Mouse (Mus musculus) forebrain, embryonic 10.5 days (tissue): ENCODE data around the gene Rab11fip5. TPM values are rescaled to one million over a fixed set of nuclear protein-coding genes. Genes with fewer than 3 reads are reported as not detected.

Experiments used
- DNase-seq: peaks from one replicate; pipeline ENCODE4 v3.0.0-alpha.2; 2017; ENCODE audit warnings: low spot score; ENCODE audit errors: extremely low spot score
- H3K27ac ChIP-seq: fragments of 300-500 bp; sonication (generic); 2 replicates; pipeline ENCODE4 v1.5.1; 2016; ENCODE audit warnings: mild to moderate bottlenecking
- H3K27me3 ChIP-seq: fragments of 300-500 bp; sonication (generic); 2 replicates; pipeline ENCODE4 v1.6.1; 2016; ENCODE audit warnings: mild to moderate bottlenecking; ENCODE audit not compliant: poor library complexity, severe bottlenecking
- H3K36me3 ChIP-seq: fragments of 300-500 bp; sonication (generic); replicated peaks from 2 replicates; pipeline ENCODE4 v1.6.1; 2016; ENCODE audit warnings: mild to moderate bottlenecking, moderate library complexity
- H3K4me1 ChIP-seq: fragments of 300-500 bp; sonication (generic); 2 replicates; pipeline ENCODE4 v1.6.1; 2016
- H3K4me3 ChIP-seq: fragments of 300-500 bp; sonication (generic); 2 replicates; pipeline ENCODE4 v1.5.1; 2016; ENCODE audit warnings: mild to moderate bottlenecking, moderate library complexity
- H3K9me3 ChIP-seq: fragments of 300-500 bp; sonication (generic); 2 replicates; pipeline ENCODE4 v1.6.1; 2016; ENCODE audit warnings: mild to moderate bottlenecking, moderate library complexity
- WGBS: fragments of 180-500 bp; shearing (Covaris S2); methylation state at CpG from one replicate; pipeline ENCODE4 v1.1.7; 2016; 5-methylcytosine and 5-hydroxymethylcytosine counted together
- polyA plus RNA-seq: library from polyadenylated mRNA; unstranded; fragments of >200 nt; fragmentation: Nextera tagmentation; extraction: Ambion mirVana; gene quantifications from 2 replicates; pipeline ENCODE4 v1.2.1, GENCODE M21; 2016

Gene Rab11fip5
- 2.5 and 3.1 TPM in 2 replicates for polyA plus RNA-seq

GRCm38 (mm10) chr6:85373951-85374733 lies at the start of gene Rab11fip5:
Rab11fip5 (minus strand) TSS chr6:85374634.
- peak within 1 kb of the TSS; percentile 82 for H3K4me3 ChIP-seq
- WGBS: 2% methylated on average over 78 of the region's 80 CpGs
- peaks cover 25% of the 10 kb centered on the region for H3K4me1 ChIP-seq
- peak within 1 kb of the TSS; percentile 77 for H3K27ac ChIP-seq
- peaks cover 85% of the 10 kb centered on the region for H3K27me3 ChIP-seq
- peak; percentile 24 for DNase-seq
- H3K9me3 ChIP-seq: no peaks in the 10 kb centered on the region
- no peaks in the 10 kb centered on the region for H3K36me3 ChIP-seq

GRCm38 (mm10) chr6:85423836-85424379 lies 49.5 kb upstream of the Rab11fip5 start, which contains the start of gene Noto:
Noto (plus strand) TSS chr6:85423886.
- H3K27ac ChIP-seq: no peak within 1 kb of the TSS
- H3K36me3 ChIP-seq: no peaks in the 10 kb centered on the region
- WGBS: 13% methylated on average over 28 of the region's 28 CpGs
- DNase-seq: peak; percentile 21
- peak within 1 kb of the TSS; percentile 18; the same call in 1 of the 2 replicates for H3K4me3 ChIP-seq
- H3K4me1 ChIP-seq: peaks cover 16% of the 10 kb centered on the region
- H3K9me3 ChIP-seq: no peaks in the 10 kb centered on the region
- H3K27me3 ChIP-seq: peaks cover 62% of the 10 kb centered on the region

GRCm38 (mm10) chr6:85419150-85419549 lies 44.7 kb upstream of the Rab11fip5 start:
- Histone ChIP-seq H3K4me3 (no peak overlapping the region), H3K27me3 (peaks cover 28% of the 10 kb centered on the region), H3K36me3 (no peaks in the 10 kb centered on the region), H3K9me3 (no peaks in the 10 kb centered on the region), H3K4me1 (peaks cover 16% of the 10 kb centered on the region), H3K27ac (no peak overlapping the region)
- WGBS: 91% methylated on average over 2 of the region's 2 CpGs
- DNase-seq: no peak

DNA sequence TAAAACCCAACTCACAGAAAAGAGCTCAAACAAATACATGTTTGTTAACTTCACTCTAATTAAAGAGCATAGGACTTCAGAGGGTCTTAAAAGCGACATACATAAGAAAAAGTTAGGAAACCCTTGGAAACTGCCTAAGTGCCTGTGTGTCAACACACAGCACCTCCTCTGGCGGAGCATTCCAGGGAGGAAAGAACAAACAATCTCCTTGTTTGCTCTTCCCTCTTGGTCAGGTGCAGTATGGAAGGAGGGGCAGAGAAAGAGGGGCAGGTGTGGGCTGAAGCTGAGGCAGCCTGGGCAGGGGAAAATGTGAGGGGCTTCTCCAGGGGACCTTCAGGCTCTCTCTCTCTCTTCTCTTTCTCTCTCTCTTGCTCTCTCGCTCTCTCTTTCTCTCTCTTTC lies 41.4 kb upstream of the Rab11fip5 start:
- 61% methylated on average over 3 of the region's 3 CpGs for WGBS
- no peak for DNase-seq

GRCm38 (mm10) chr6:85410771-85411273 lies 36.4 kb upstream of the Rab11fip5 start:
- H3K27me3 ChIP-seq: peaks cover 56% of the 10 kb centered on the region
- no peak overlapping the region for H3K4me3 ChIP-seq
- peak; percentile 81 for DNase-seq
- no peak overlapping the region for H3K27ac ChIP-seq
- H3K36me3 ChIP-seq: no peaks in the 10 kb centered on the region
- H3K4me1 ChIP-seq: peaks cover 19% of the 10 kb centered on the region
- no peaks in the 10 kb centered on the region for H3K9me3 ChIP-seq
- 9% methylated on average over 13 of the region's 13 CpGs for WGBS

More for the DNA sequence above, 41.4 kb upstream of the Rab11fip5 start:
- Histone ChIP-seq H3K4me1 (peaks cover under 1% of the 10 kb centered on the region; the same call in 1 of the 2 replicates), H3K27ac (no peak overlapping the region), H3K4me3 (no peak overlapping the region), H3K9me3 (no peaks in the 10 kb centered on the region), H3K27me3 (peaks cover 7% of the 10 kb centered on the region; the same call in 1 of the 2 replicates), H3K36me3 (no peaks in the 10 kb centered on the region)

GRCm38 (mm10) chr6:85409003-85409402 lies 34.6 kb upstream of the Rab11fip5 start:
- Histone ChIP-seq H3K4me3 (peak overlapping the region; percentile 46), H3K27me3 (peaks cover 71% of the 10 kb centered on the region), H3K27ac (peak overlapping the region; percentile 40), H3K9me3 (no peaks in the 10 kb centered on the region), H3K4me1 (peaks cover 19% of the 10 kb centered on the region), H3K36me3 (no peaks in the 10 kb centered on the region)
- DNase-seq: peak; percentile 63
- 1% methylated on average over 31 of the region's 31 CpGs for WGBS

DNA sequence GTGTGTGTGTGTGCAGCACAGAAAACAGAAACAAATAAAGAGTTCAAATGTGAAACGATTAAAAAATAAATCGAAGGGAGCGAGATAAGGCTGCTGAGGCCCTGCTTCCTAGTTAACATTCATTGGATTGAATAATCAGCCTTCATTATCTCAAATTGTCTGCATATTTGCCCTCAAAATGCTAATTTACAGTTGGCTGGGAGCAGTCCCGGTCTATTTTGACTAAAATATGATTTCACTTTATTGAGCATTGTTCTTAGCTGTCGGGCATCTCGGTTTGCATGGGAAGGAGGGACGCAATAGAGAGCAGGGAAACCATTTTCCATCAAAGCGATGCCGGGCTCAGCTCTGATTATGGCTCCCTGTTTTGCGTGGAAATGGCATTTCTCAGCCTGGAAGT lies 28.6 kb upstream of the Rab11fip5 start:
- WGBS: 87% methylated on average over 10 of the region's 10 CpGs
- no peak for DNase-seq

GRCm38 (mm10) chr6:85402613-85403012 lies 28.2 kb upstream of the Rab11fip5 start:
- Histone ChIP-seq H3K36me3 (no peaks in the 10 kb centered on the region), H3K4me1 (peaks cover 9% of the 10 kb centered on the region), H3K9me3 (no peaks in the 10 kb centered on the region), H3K27ac (no peak overlapping the region), H3K4me3 (no peak overlapping the region), H3K27me3 (peaks cover 38% of the 10 kb centered on the region)
- no peak for DNase-seq
- WGBS: 68% methylated on average over 2 of the region's 2 CpGs

More for the DNA sequence above, 28.6 kb upstream of the Rab11fip5 start:
- Histone ChIP-seq H3K9me3 (no peaks in the 10 kb centered on the region), H3K27ac (no peak overlapping the region), H3K27me3 (peaks cover 42% of the 10 kb centered on the region), H3K4me3 (no peak overlapping the region), H3K36me3 (no peaks in the 10 kb centered on the region), H3K4me1 (peaks cover 9% of the 10 kb centered on the region)

DNA sequence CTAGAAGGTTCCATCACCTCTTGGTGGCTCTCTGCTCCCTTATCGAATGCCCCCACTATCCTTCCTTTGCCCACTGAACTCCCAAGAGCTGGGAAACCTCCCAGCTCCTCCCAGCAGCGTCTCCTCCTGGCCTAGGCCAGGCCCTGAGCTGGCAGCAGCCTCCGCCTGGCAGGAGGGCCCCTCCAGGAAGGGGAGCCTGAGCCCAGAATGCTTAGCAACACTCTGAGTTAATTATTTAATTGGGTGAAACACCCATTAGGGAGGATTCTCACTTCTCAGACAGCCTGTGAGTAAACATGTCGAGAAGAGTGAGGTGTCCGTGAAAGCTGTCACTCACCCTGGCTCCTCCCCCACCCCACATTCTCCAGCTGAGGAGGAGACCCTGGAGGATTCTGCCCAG lies 25.3 kb upstream of the Rab11fip5 start:
- peaks cover 12% of the 10 kb centered on the region for H3K27me3 ChIP-seq
- no peaks in the 10 kb centered on the region for H3K9me3 ChIP-seq
- no peaks in the 10 kb centered on the region for H3K36me3 ChIP-seq
- H3K27ac ChIP-seq: no peak overlapping the region
- no peak overlapping the region for H3K4me3 ChIP-seq
- H3K4me1 ChIP-seq: peaks cover 9% of the 10 kb centered on the region
- no peak for DNase-seq
- WGBS: 38% methylated on average over 5 of the region's 5 CpGs

GRCm38 (mm10) chr6:85397165-85397564 lies 22.7 kb upstream of the Rab11fip5 start:
- Histone ChIP-seq H3K27ac (no peak overlapping the region), H3K9me3 (no peaks in the 10 kb centered on the region), H3K27me3 (no peaks in the 10 kb centered on the region), H3K4me1 (peaks cover 6% of the 10 kb centered on the region), H3K4me3 (no peak overlapping the region), H3K36me3 (no peaks in the 10 kb centered on the region)
- 25% methylated on average over 1 of the region's 1 CpGs for WGBS
- no peak for DNase-seq

DNA sequence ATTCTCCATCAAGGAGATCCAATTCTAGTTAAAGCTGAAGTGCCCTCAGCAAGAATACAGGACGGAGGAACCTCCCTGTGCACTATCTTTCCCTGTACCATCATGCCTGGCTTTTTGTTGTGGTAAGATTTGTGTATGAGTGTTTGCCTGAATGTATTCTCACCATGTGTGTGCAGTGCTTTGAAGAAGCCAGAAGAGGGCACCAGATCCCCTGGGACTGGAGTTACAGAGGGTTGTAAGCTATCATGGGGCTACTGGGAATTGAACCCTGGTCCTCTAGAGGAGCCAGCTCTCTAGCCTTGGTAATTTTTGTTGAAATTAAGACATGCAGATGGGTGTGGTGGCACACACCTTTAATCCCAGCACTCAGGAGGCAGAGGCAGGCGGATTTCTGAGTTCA lies 20.9 kb upstream of the Rab11fip5 start:
- Histone ChIP-seq H3K27me3 (no peaks in the 10 kb centered on the region), H3K27ac (no peak overlapping the region), H3K9me3 (no peaks in the 10 kb centered on the region), H3K4me1 (peaks cover 6% of the 10 kb centered on the region), H3K4me3 (no peak overlapping the region), H3K36me3 (no peaks in the 10 kb centered on the region)
- no peak for DNase-seq
- WGBS: 79% methylated on average over 2 of the region's 2 CpGs

DNA sequence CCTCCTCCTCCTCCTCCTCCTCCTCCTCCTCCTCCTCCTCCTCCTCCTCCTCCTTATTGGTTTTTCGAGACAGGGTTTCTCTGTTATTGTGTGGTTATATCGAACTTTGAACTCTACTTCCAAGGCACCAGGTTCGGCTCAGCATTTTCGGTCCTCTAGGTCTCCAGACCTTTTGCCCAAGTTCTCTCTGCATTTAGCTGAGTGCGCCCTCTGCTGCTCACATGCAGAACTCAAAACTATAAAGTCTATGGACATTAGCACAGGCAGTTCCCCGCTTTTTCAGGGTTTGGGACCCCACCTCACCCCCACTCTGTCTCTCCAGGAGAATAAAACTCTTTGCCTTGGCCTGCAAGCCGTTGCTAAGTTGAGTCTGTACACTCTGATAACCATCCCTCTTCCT lies 17.4 kb upstream of the Rab11fip5 start:
- Histone ChIP-seq H3K27ac (no peak overlapping the region), H3K27me3 (peaks cover 18% of the 10 kb centered on the region), H3K36me3 (no peaks in the 10 kb centered on the region), H3K4me1 (no peaks in the 10 kb centered on the region; the same call in 1 of the 2 replicates), H3K9me3 (no peaks in the 10 kb centered on the region), H3K4me3 (no peak overlapping the region)
- WGBS: 31% methylated on average over 6 of the region's 7 CpGs
- DNase-seq: peak; percentile 49

- Histone ChIP-seq H3K27me3 (peaks cover 34% of the 10 kb centered on the region), H3K9me3 (no peaks in the 10 kb centered on the region), H3K36me3 (no peaks in the 10 kb centered on the region), H3K4me3 (no peak overlapping the region), H3K27ac (no peak overlapping the region), H3K4me1 (peaks cover 6% of the 10 kb centered on the region)
- no peak for DNase-seq
- WGBS: 83% methylated on average over 5 of the region's 5 CpGs
Measured at GRCm38 (mm10) chr6:85388608-85389007, 14.2 kb upstream of the Rab11fip5 start.
